Mouse (Mus musculus) heart, postnatal 0 days (tissue): ENCODE measurements around the gene Cse1l.

Source experiments
- CTCF ChIP-seq: IDR thresholded peaks from 2 replicates; pipeline ENCODE4 v1.5.1; 2016; ENCODE audit warnings: antibody characterized with exemption, control low read depth, low read depth
- EP300 ChIP-seq: IDR thresholded peaks from 2 replicates; pipeline ENCODE4 v1.6.1; 2016; ENCODE audit warnings: antibody characterized with exemption, low read depth

DNA sequence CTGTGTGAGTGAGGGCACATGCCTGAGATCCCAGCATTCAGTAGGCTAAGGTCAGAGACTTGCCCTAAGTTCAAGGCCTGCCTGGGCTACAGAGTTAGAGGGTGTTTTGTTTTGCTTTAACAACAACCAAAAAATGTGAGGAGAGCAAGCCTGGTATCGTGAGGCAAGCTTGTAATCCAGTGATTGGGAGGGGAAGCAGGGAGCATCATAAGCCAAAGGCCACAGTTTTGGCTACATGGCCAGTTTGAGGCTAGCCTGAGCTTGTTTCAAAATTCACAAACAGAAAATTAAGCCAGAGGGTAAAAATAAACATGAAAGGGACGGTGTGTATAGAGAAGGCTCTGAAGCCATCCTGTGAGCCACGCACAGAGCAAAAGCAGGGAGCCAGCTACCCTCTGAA lies 19.6 kb upstream of the Cse1l start:
- TF ChIP-seq CTCF: no peak
- TF ChIP-seq EP300: no peak
